Mouse (Mus musculus) ZHBTc4 (cell line): ENCODE measurements around the gene Them7.

Source experiments
- DNase-seq: peaks from one replicate; pipeline ENCODE4 v3.0.0-alpha.2; 2011; ENCODE audit warnings: low read depth, low spot score

Them7 gene

DNA sequence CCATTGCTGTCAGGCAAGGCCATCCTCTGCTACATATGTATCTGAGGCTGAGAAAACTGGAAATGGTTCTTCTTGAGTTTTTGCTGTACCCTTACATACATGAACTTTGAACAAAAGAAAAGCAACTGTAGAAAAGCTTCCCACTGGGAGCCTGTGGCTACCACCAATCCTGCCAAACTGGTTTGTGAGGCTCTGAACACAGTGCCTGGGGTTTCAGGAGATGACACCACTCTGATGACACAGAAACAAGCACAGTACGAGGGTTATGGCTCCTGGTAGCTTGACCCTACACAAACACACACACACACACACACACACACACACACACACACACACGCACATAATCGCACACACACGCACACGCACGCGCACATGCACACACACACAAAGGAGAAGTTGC lies 151.1 kb downstream of the Them7 start:
- no peak for DNase-seq

DNA sequence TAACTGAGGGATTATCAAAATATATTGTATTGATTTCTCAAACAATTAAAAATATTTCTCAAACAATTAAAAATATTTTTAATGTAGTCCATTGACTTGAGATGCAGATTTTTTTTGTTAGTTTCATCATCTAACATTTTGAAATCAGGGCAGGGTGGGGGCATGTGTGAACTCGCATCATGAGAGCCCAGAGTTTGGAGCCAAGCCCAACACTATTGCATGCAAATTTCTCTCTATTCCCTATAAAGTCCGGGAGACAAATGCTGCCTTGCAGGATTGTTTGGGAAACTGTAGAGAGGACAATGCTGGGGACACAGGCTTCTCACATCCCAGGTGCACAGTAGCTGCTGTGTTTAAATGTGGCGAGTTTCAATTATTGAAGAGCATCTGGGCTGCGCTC lies 151.6 kb downstream of the Them7 start:
- no peak for DNase-seq

DNA sequence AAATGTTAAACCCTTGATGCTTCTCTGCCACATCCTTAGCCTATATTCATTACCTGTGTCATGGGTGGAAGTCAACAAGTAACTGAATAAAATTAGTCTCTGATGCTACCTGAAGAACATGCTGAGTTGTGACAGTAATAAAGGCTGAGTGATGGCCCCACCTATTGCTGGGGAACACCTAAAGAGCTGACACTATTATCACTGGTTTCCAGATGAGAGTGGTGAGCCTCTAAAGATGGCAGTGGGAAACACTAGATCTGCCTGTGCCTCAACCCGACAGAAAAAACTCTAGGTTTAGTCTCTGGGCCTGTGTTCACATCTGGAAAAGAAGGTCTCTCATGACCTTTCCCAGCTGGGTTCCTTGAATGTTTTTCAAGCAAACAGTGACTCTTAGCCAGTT lies 155.6 kb downstream of the Them7 start:
- DNase-seq: no peak

DNA sequence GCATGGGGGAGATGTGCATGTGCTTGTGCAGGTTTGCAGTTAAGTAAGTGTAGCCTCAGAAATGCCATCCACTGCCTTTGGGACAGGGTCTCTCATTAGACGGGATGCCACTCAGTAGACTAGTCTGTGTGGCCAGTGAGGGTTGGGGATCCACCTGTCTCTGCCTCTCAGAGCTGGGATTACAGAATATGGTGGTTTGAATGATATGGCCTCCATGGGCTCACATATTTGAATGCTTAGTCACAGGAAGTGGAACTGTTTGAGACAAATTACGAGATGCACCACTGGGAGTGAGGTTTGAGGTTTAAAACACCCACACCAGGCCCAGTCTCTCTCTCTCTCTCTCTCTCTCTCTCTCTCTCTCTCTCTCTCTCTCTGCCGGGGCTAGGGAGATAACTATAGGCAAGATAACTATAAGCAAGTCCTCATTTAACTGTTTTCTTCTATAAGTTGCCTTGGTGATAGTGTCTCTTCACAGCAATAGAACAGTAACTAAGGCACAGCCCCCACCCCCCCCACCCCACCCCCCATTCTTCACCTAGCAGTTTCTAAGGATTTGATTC lies 156.7 kb downstream of the Them7 start:
- DNase-seq: no peak

DNA sequence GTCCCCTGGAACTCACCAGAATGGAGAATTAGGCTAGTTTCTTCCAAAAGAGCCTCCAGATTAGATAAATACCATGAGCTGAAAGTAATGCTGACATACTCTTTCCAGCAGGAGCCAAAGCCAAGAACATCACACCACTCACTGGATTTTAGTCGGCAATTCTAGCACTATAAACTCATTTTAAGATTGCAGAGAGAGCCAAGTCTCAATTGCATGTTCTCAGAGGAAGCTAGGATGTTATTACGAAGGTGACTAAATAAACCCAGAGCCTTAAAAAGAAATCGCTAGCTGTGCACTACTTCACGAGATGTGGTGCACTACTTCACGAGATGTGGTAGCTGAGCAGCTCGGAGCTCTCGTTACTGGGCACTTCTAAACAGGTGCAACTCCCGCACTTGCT lies 158.9 kb downstream of the Them7 start:
- DNase-seq: no peak

DNA sequence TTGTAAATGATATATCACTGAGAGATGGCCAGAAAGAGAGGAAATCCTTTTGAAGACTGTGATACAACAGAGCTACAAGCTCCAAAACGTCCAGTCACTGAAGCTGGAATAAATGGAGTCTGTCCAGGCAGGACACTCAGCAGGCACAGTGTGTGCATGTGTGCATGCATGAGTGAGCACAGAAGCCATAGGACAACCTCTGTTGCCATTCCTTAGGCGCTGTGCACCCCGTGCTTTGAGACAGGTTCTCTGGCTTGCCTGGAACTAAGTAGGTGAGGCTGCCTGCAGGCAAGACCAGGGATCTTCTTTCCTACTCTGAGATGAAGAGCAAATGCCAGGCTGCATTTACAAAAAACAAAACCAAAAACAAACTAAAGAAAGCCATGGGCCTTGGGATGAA lies 160.9 kb downstream of the Them7 start:
- no peak for DNase-seq

DNA sequence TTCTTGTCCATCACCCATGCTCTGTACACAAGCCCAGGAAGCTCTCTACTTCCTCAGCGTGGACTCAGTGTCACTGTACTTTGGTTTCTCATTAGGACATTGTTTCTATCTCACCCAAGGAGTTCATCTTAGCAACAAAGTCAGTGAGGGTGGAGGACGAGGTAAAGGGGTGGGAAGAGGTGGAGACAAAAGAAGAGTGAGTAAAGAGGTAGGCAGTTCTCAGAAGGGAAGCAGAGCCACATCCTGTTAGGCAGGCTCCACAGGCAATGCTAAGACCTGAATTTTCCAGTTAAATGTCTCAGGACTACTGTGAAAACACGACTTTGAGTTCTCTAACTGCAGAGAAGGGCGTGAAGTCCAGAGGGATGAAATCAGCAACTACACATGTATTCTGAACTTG lies 162.3 kb downstream of the Them7 start:
- no peak for DNase-seq

DNA sequence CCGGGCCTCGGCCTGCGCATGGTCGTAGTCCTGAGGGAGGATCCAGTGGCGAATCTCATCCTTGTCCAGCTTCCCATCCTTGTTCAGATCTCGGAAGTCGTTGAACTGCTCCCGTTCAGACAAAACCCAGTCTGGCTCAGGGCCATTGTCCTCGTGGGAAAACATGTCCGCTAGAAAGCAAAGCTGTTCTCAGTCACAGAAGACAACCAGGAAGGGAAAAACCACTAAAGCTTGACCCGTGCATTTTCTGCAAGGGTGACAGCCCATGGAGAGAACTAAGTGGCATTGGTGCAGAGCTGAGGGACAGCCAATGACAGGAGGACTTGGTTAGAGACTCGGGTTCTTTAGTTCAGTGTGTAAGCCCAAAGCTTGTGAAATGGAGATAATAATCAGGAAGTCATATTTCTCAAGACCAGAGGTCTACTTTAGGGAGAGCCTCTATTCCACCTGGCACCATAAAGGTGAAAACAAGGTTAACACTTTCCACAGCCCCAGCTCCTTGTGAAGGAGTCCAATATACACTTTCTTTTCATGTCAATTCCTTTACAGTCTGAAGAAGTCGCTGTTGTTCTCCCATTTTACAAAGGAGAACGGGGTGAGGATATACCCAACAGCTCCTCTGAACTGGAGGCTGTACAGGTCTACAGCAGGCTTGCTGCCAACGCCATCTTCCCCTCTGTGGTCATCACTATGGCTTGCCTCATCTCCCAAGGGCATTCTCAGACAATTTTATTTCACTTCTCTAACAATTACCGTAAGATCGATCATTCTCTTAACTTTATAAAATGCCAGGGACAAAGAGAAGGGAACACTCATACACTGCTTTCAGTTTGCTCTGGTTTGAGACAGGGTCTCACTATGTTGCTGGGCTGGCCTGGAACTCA lies 165.1 kb downstream of the Them7 start:
- no peak for DNase-seq

DNA sequence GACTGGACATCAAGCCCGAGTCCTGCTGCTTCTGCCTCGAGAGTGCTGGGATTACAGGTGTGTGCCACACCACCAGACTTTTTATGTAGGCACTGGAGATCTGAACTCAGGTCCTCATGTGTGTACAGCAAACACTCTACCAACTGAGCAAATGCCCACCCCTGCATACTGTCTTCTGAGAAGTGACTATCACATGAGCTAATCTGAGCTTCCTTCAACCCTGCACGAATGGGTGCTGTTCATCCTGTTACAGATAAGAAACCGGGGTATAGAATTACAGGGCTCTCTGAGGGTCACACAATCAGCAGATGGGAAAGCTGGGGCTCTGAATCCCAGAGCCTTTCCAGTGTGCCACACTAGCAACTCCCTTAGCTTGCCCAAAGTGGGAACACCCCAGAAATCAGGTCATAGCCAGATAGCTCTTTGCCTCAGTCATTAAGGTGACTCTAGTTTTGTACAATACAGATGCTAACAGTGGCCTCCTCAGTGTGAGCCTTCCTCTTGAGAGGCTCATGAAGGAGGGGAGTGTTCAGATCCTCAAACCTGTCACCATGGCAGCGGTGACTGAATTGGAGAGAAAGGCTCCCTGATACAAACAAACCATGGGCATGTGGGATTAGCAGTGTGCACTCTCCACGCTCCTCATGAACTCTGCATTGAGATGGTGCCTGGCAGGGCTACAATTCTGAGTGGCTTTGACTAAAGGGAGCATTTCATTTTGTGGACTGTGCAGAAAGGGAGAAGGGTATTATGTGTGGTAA lies 166.7 kb downstream of the Them7 start:
- no peak for DNase-seq

DNA sequence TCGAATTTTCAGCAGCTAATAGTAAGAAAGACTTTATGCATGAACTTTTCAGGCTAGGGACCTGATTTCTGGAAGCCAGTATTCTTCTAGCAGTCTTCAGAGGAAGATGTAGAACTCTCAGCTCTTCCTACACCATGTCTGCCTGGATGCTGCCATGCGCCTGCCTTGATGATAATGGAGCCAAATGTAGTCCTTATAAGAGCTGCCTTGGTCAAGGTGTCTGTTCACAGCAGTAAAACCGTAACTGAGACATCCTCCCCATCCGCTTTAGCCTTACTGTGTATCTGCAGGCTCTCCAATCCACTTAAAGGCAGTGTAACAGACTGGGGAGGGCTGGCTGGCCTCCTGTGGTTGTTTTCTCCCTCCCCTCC lies 167.3 kb downstream of the Them7 start:
- no peak for DNase-seq

DNA sequence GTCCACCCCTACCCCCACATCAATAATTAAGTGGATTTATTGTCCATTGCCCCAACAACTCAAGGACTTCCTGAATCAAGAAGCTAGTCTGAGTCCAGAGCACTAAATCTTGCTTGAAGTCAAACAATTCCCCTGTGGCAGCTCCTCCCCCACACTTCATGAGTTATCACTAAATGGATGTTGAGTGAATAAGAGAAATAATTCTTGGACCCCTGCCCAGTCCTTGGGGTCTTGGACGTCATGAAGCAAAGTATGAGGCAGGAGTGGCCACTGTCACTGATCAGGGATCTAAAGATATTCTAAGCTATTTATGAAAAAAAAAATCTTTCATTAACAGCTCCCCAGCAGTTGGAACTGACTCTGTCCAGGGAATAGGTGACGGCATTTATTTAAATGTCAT lies 168.4 kb downstream of the Them7 start:
- DNase-seq: no peak

DNA sequence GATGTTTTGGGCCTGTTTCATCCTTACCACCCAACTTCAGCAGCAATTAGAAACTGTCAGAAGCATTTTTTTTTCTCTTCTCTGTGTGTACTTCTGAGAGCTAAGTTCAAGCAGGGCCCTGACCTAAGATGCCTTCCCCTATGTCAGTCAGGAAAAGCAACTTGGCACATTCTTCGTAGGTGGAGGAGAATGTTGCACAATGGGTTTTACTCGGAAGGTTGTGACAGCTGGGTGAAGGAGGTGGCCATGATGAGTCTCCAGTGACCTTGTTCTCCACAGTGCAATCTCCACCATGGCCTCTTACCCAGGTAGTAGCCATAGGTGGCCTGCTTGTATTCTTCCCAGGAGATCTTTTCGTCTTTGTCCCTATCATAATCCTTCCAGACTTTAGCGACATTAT lies 170.3 kb downstream of the Them7 start:
- no peak for DNase-seq

DNA sequence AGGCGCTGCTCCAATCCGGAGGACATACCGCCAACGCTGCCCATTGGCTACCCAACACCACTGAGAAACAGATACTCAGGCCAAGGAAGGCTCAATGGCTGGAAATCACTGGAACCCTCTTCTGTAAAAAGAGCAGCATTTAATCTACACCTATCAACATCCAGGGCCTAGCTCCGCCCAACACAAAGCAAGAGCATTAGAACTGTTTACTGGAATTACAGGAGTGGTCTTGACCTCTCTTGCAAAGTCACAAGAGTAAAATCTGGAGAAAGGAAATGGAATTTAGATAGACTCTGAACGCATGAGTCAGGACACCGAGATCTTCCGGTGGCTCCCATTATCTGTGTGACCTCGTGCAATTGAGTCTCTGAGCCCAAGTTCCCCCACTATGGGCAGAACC lies 171.9 kb downstream of the Them7 start:
- peak; percentile 86 for DNase-seq

DNA sequence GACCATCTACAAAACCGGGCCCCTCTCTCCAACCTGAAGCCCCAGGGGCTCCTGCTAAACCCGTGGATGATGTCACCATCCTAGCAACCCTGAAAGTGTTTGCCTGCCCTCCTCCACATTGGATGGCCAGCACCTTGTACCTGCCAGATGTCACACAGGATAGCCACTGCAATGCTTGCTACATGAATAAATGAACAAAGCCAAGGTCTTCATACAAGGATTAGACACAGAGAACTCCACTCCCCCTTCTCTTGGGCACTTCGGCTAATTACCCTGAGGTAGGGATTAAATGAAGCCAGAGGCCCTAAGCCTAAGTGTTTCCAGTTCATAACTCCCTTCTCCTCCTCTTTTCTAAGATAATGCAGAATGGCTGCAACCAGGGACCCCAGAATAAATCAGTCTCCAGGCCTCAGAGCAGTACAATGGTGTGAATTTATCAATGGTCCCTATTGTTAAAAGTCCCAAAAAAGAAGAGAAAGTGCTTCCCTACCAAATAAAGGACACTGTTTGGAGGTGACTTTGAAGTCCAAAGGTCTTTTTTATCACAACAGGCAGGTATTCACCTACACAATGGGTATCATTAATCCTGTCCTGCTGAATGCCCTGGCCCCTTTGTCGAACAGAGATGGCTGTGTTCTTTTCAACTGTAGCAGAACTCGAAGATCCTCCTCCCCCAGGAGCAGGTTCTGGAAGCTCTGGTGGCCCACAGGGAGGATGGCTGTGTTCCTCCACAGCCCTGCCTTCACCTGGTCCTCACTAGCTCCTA lies 173.5 kb downstream of the Them7 start:
- peak; percentile 82 for DNase-seq

DNA sequence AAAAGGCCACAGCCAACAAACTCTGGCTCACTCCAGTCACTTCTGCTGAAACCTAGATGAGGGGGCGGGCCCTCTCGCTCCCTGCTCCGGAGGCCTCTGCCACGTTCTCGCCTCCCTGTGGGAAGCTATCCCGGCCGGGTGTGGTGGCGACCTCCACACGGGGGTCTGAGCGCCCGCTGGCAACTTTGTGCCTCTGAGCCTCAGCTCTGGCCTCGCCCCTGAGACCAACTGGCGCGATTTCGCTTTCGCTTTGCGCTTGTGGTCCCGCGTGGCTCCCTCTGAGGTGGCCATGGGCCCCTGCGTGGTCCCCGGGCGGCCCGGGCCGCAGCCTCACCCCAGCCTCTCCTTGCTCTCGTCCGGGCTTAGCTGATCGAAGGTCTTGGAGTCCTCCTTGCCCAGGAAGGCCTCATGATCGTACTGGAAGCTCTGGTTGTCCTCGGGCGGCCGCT lies 174.5 kb downstream of the Them7 start:
- DNase-seq: peak; percentile 68

DNA sequence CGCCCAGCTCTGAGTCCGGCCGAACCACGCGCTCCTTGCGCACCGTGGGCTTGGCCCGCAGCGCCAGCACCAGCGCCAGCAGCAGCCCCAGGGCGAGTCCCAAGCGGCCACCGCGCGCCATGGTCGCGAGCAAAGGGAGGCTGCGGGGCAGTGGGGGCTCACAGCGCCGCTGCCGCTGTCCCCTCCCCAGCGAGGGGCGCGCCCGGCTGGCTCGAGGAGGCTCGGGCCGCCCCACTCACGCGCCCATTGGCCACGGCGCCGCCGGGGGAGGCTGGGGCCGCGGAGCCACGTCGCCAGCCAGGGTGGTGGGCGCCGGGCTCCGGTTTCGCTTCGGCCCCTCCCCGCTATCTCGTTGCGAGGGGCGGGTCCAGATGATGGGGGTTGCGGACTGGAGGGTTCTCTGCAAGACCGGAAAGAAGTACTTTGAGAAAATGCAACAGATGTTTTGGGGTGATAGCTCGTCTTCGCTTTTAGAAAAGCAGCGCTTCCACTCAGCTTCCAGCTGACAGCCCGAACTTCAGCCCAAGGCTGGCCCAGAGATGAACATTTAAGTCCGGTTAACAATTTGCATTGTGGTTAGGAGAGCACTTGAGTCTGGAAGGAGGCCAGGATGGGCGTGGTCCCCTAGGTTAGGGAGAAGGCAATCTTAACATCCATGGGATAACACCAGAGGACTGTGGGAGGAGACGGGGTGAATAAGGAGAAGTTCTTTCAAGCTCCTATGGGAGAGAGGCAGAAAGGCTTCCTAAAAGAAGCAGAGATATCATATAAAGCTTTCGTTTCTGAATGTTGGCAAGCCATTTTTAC lies 175.2 kb downstream of the Them7 start, which contains the start of gene Rcn1:
Gene Rcn1, minus strand, starts transcription at position 235 of the 807 bp plus-strand sequence.
- DNase-seq: peak; percentile 91

DNA sequence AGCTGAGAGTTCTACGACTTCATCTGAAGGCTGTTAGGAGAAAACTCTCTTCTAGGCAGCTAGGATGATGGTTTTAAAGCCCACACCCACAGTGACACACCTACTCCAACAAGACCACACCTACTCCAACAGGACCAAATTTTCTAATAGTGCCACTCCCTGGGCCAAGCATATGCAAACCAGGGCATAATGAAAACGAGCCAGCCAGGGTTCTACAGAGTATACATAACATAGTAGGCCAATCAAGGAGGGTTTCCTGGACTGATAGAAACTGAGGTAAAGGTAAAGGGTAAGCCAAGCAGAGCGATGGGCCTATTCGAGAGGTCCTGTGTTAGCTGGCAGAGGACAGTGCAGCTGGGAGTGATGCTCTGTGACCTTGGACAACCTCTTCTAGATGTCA lies 176.4 kb downstream of the Them7 start:
- peak; percentile 59 for DNase-seq

DNA sequence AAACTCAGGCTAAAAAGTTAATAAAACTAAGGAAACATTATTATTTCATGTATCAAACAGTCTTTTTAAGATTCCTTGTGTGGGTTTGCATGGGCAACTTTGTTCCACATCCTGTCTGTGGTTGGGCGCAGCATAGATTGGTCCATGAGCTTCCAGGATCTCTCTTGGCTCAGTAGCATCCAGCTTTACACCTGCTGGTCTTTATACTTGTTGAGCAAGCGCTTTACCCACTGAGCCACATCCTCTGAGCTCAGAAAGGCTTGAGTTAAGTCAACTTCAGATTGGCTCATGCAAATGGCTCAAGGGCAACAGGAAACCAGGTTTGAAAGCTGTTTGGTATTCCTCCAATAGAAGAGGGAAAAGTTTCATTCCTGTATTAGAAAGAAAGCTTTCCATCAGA lies 178.1 kb downstream of the Them7 start:
- DNase-seq: no peak

DNA sequence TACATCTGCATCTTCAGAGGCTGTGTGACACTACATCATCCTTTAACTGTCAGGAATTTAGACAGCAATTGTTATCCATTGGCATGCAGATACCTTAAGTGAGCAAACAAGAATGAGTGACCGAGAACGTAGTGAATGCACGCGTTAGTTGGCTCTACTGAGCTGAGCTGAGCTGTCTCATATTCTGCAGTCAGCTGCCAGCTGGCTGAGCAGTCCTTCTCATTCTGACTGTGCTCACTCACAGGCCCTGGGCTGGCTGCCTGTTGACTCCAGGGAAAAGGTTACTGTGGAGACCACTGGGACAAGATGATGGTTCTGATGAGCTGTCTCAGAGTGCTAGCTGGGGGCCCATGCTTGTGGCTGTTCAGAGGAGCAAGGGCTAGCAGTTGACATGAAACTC lies 184.4 kb downstream of the Them7 start:
- DNase-seq: peak; percentile 75

DNA sequence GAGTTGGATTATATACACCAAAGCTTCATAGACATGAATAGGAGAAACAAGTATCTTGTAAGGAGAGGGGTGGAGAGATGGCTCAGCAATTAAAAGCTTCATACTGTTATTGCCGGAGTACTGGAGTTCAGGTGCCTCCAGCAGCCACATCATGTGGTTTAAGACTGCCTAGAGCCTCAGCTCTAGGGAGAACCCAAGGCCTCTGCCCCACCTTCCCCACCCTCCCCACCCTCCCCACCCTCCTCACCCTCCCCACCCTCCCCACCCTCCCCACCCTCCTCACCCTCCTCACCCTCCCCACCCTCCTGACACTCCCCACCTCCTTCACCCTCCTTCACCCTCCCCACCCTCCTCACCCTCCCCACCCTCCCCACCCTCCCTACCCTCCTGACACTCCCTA lies 185.1 kb downstream of the Them7 start:
- DNase-seq: no peak

DNA sequence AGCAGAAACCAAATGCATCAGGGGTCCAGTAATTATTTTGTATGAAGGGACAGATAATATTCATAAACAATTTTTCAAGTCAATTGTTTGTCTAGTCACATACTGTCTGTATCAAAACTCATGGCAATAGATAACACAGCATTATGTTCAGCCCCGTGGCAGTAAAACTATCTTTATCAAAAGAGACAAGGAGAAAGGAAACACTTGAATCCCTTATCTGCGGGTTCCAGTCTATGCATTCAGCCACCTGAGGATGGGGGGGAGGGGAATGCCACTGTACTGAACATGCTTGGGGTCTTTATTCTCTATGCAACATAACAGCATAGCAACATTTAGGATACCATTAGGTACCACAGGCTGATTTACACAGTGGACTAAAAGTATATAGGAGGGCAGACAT lies 190.2 kb downstream of the Them7 start:
- no peak for DNase-seq
